Mouse (Mus musculus): ENCODE measurements around the gene Rad51ap2. TPM values are rescaled to one million over a fixed set of nuclear protein-coding genes. Genes with fewer than 3 reads are reported as not detected.

The Rad51ap2 gene
- 22.1 TPM for polyA plus RNA-seq (2014; fragmentation: Illumina TruSeq; extraction: RNeasy Lipid Tissue Mini Kit (QIAGEN cat#74804); ENCODE audit: low read depth, low replicate concordance)

GRCm38 (mm10) chr12:11455549-11456194 is at the start of gene Rad51ap2:
Gene Rad51ap2 (plus strand): TSS chr12:11456079.

GRCm38 (mm10) chr12:11436497-11437265 is 19.2 kb upstream of the Rad51ap2 start, which contains the start of gene Vsnl1:
Gene Vsnl1 (minus strand): TSS chr12:11436613.

Other genes with a start within 250 kb of the Rad51ap2 start
- not detected for gene Msgn1, start 247.1 kb upstream of the Rad51ap2 start, polyA plus RNA-seq (2014; fragmentation: Illumina TruSeq; extraction: RNeasy Lipid Tissue Mini Kit (QIAGEN cat#74804); ENCODE audit: low read depth, low replicate concordance)
- 12.2 TPM for gene Gen1, start 190.3 kb upstream of the Rad51ap2 start, polyA plus RNA-seq (2014; fragmentation: Illumina TruSeq; extraction: RNeasy Lipid Tissue Mini Kit (QIAGEN cat#74804); ENCODE audit: low read depth, low replicate concordance)
- gene Smc6, start 190.2 kb upstream of the Rad51ap2 start, polyA plus RNA-seq (2014; fragmentation: Illumina TruSeq; extraction: RNeasy Lipid Tissue Mini Kit (QIAGEN cat#74804); ENCODE audit: low read depth, low replicate concordance), result 256 TPM
- gene Vsnl1, start 19.5 kb upstream of the Rad51ap2 start, polyA plus RNA-seq (2014; fragmentation: Illumina TruSeq; extraction: RNeasy Lipid Tissue Mini Kit (QIAGEN cat#74804); ENCODE audit: low read depth, low replicate concordance), result not detected

Data from testis, adult 10 weeks (tissue).